Mouse (Mus musculus): ENCODE results near the gene Parp1.
A peak's percentile ranks its signal among the peaks of the same experiment; 100 is the strongest.
"Not testable (repeated sequence)": the region's sequence is repeated elsewhere in the genome, so short reads cannot be mapped to it uniquely, and the experiment has no call there.

The Parp1 gene

GRCm38 (mm10) chr1:180604579-180604978 lies 35.9 kb downstream of the Parp1 start:
- peaks cover 59% of the 10 kb centered on the region for H3K36me3 ChIP-seq (ENCODE audit: insufficient read depth, low read length)
- TF ChIP-seq POU5F1 (IDR thresholded peaks at IDR 0.05; ENCODE audit: borderline replicate concordance, low read length) = no peak
- TF ChIP-seq CTCF (conservative IDR thresholded peaks at IDR 0.05; ENCODE audit: low read length) = no peak
- TF ChIP-seq NANOG (IDR thresholded peaks at IDR 0.05; ENCODE audit: borderline replicate concordance, low read length) = no peak
- H3K4me1 ChIP-seq (replicated peaks; ENCODE audit: low read depth, low read length) = peaks cover 69% of the 10 kb centered on the region
- H3K9me3 ChIP-seq (ENCODE audit: low read length) = peaks cover 8% of the 10 kb centered on the region; the same call in 1 of the 2 replicates
- H3K27me3 ChIP-seq (ENCODE audit: insufficient read depth, low read length) = no peaks in the 10 kb centered on the region
- H3K4me3 ChIP-seq (replicated peaks; ENCODE audit: low read length) = no peak overlapping the region

DNA sequence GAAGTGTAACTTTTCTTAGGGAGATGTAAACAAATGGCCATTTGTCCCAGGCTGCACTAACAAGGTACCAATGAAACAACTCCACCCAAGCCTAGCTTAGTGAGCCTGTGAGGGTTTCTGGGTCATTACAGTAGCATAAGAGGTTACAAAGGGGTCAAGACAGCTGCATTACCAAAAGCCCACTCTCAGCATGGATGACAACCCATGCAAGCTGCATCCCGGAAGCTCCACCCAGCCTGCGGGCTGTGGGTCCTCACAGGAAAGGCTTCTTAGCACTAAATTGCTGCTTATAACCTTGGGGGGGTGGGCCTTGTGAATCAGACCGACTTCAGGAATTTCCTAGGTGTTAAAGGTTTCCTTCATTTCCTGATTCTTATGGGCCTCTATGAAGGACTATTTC lies 37.4 kb downstream of the Parp1 start:
- peaks cover 50% of the 10 kb centered on the region for H3K36me3 ChIP-seq (ENCODE audit: insufficient read depth, low read length)
- H3K4me3 ChIP-seq (replicated peaks; ENCODE audit: low read length) = no peak overlapping the region
- no peak for TF ChIP-seq NANOG (IDR thresholded peaks at IDR 0.05; ENCODE audit: borderline replicate concordance, low read length)
- no peak for TF ChIP-seq POU5F1 (IDR thresholded peaks at IDR 0.05; ENCODE audit: borderline replicate concordance, low read length)
- TF ChIP-seq CTCF (conservative IDR thresholded peaks at IDR 0.05; ENCODE audit: low read length) = no peak
- H3K27me3 ChIP-seq (ENCODE audit: insufficient read depth, low read length) = no peaks in the 10 kb centered on the region
- peaks cover 58% of the 10 kb centered on the region for H3K4me1 ChIP-seq (replicated peaks; ENCODE audit: low read depth, low read length)
- H3K9me3 ChIP-seq (ENCODE audit: low read length) = peaks cover 22% of the 10 kb centered on the region

DNA sequence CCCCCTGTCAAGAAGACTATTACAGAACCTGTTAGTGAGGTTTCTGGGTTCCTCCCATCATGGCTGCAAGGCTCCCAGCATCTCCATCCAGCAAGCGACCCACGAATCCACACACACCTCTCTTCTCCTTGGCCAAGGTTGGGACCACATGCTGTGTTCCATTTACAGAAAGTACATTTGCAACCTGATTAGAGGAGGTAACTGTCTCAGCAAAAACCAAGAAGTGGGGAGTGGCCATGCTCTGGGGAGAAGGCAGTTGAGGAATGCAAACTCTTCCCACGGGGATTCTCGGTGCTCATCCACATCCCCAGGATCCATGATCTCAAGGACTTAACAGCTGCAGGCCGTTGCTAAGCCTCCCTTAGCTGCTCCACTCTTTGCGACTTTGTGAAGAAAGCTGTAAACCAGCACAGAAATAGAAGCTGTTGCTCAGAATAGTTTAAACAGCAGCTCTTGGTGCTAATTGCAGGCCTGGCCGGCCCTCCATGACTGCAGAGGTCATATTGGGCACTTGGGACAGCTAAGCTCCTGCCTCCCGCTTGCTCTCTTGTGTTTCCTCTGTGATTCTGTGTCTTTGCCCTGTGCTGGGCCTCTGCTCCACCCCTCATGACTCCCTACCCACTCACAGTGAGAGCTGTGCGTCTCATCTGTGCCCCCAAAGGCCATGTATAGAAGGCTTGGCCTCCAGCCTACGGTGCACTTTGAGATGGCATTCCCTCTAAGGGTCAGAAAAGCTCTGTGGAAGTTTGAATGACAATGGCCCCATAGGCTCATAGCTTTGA lies 38.3 kb downstream of the Parp1 start:
- no peak for TF ChIP-seq POU5F1 (IDR thresholded peaks at IDR 0.05; ENCODE audit: borderline replicate concordance, low read length)
- no peak for TF ChIP-seq CTCF (conservative IDR thresholded peaks at IDR 0.05; ENCODE audit: low read length)
- TF ChIP-seq NANOG (IDR thresholded peaks at IDR 0.05; ENCODE audit: borderline replicate concordance, low read length) = no peak
- H3K4me3 ChIP-seq (replicated peaks; ENCODE audit: low read length) = 0 out of 2 replicates have a peak overlapping the region, but pooled peaks have one; percentile 3
- peaks cover 50% of the 10 kb centered on the region for H3K4me1 ChIP-seq (replicated peaks; ENCODE audit: low read depth, low read length)

DNA sequence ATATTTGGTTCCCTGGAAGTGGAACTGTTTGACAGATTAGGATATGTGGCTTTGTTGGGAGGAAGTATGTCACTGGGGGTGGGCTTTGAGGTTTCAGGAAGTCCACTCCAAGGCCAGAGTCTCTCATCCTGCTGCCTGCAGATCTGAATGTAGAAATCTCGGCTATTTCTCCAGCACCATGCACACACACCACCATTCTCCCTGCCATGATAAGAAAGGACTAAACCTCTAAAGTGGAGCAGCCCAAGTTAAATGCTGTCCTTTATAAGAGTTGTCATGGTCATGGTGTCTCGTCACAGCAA lies 38.8 kb downstream of the Parp1 start:
- Histone ChIP-seq H3K27me3 (ENCODE audit: insufficient read depth, low read length) (no peaks in the 10 kb centered on the region), H3K4me3 (replicated peaks; ENCODE audit: low read length) (no peak overlapping the region), H3K36me3 (ENCODE audit: insufficient read depth, low read length) (peaks cover 36% of the 10 kb centered on the region), H3K9me3 (ENCODE audit: low read length) (peaks cover 31% of the 10 kb centered on the region), H3K4me1 (replicated peaks; ENCODE audit: low read depth, low read length) (peaks cover 47% of the 10 kb centered on the region)
- no peak for TF ChIP-seq NANOG (IDR thresholded peaks at IDR 0.05; ENCODE audit: borderline replicate concordance, low read length)
- no peak for TF ChIP-seq CTCF (conservative IDR thresholded peaks at IDR 0.05; ENCODE audit: low read length)
- no peak for TF ChIP-seq POU5F1 (IDR thresholded peaks at IDR 0.05; ENCODE audit: borderline replicate concordance, low read length)

More for the DNA sequence above, 38.3 kb downstream of the Parp1 start:
- Histone ChIP-seq H3K9me3 (ENCODE audit: low read length) (peaks cover 31% of the 10 kb centered on the region), H3K36me3 (ENCODE audit: insufficient read depth, low read length) (peaks cover 41% of the 10 kb centered on the region), H3K27me3 (ENCODE audit: insufficient read depth, low read length) (no peaks in the 10 kb centered on the region)

DNA sequence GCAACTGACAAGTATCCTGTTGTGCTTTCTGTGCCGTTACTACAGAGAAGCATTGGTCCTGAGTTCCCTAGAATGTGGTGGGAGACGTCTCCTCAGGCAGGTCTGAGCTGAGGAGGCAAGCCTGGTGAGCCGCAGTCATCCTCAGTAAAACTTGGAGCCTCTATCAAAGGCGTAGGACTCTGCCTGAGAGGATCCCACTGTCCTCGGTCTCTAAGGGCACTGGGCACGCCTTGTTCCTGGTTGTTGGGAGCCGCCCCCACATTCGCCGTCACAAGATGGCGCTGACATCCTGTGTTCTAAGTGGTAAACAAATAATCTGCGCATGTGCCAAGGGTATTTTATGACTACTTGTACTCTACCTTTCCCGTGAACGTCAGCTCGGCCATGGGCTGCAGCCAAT lies 43.1 kb downstream of the Parp1 start:
- not testable (repeated sequence) for H3K27me3 ChIP-seq (ENCODE audit: insufficient read depth, low read length); H3K36me3 ChIP-seq (ENCODE audit: insufficient read depth, low read length); H3K4me3 ChIP-seq (replicated peaks; ENCODE audit: low read length)
- Histone ChIP-seq H3K9me3 (ENCODE audit: low read length) (peaks cover 42% of the 10 kb centered on the region), H3K4me1 (replicated peaks; ENCODE audit: low read depth, low read length) (peaks cover 13% of the 10 kb centered on the region)

DNA sequence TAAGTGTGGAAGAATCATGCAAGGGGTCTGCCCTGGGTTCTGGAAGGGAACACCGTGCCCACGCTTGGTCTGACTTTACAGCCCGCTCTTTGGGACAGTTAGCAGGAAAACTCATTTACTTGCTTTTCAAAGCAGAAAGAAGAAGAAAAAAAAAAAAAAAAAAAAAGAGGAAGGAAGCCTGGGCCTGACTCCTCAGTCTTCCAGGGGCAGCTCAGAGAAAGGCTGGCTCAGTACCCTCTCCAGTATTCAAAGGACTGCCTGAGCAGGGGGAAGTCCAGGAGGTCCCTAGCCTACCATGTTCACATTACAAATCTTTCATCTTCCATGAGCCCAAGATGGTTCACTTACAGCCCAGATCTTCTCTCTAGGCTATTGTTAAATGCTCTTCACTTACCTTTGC lies 48.0 kb downstream of the Parp1 start:
- H3K4me1 ChIP-seq (replicated peaks; ENCODE audit: low read depth, low read length) = no peaks in the 10 kb centered on the region
- no peaks in the 10 kb centered on the region; the same call in 1 of the 2 replicates for H3K36me3 ChIP-seq (ENCODE audit: insufficient read depth, low read length)
- H3K9me3 ChIP-seq (ENCODE audit: low read length) = peaks cover 33% of the 10 kb centered on the region
- H3K4me3 ChIP-seq (replicated peaks; ENCODE audit: low read length) = no peak overlapping the region
- H3K27me3 ChIP-seq (ENCODE audit: insufficient read depth, low read length) = no peaks in the 10 kb centered on the region
- TF ChIP-seq NANOG (IDR thresholded peaks at IDR 0.05; ENCODE audit: borderline replicate concordance, low read length) (no peak), POU5F1 (IDR thresholded peaks at IDR 0.05; ENCODE audit: borderline replicate concordance, low read length) (no peak), CTCF (conservative IDR thresholded peaks at IDR 0.05; ENCODE audit: low read length) (no peak)

DNA sequence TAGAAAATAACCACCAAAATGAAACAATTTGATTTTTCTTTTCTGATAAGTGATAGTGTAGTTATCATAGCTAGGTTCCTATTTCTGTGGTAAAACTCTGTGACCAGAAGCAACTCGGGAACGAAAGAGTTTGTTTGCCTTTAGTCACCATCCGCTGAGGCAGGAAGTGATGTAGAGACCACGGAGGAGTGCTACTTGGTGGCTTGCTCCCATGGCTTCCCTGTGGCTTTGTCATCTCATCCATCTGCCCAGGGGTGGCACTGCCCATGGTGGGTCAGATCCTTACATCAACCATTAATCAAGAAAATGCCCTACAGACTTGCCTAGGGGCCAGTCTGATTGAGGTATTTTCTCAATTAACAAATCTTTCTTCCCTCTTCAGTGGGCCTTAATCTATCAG lies 53.7 kb downstream of the Parp1 start:
- no peaks in the 10 kb centered on the region for H3K36me3 ChIP-seq (ENCODE audit: insufficient read depth, low read length)
- TF ChIP-seq CTCF (conservative IDR thresholded peaks at IDR 0.05; ENCODE audit: low read length) = no peak
- TF ChIP-seq POU5F1 (IDR thresholded peaks at IDR 0.05; ENCODE audit: borderline replicate concordance, low read length) = no peak
- TF ChIP-seq NANOG (IDR thresholded peaks at IDR 0.05; ENCODE audit: borderline replicate concordance, low read length) = no peak
- H3K4me3 ChIP-seq (replicated peaks; ENCODE audit: low read length) = no peak overlapping the region
- no peaks in the 10 kb centered on the region for H3K27me3 ChIP-seq (ENCODE audit: insufficient read depth, low read length)
- H3K4me1 ChIP-seq (replicated peaks; ENCODE audit: low read depth, low read length) = no peaks in the 10 kb centered on the region
- H3K9me3 ChIP-seq (ENCODE audit: low read length) = peaks cover 14% of the 10 kb centered on the region

- Histone ChIP-seq H3K4me3 (replicated peaks; ENCODE audit: low read length) (no peak overlapping the region), H3K36me3 (ENCODE audit: insufficient read depth, low read length) (no peaks in the 10 kb centered on the region), H3K4me1 (replicated peaks; ENCODE audit: low read depth, low read length) (no peaks in the 10 kb centered on the region), H3K27me3 (ENCODE audit: insufficient read depth, low read length) (no peaks in the 10 kb centered on the region), H3K9me3 (ENCODE audit: low read length) (no peaks in the 10 kb centered on the region)
- TF ChIP-seq POU5F1 (IDR thresholded peaks at IDR 0.05; ENCODE audit: borderline replicate concordance, low read length) = no peak
- peak; percentile 98 for TF ChIP-seq CTCF (conservative IDR thresholded peaks at IDR 0.05; ENCODE audit: low read length)
- TF ChIP-seq NANOG (IDR thresholded peaks at IDR 0.05; ENCODE audit: borderline replicate concordance, low read length) = no peak
Observed at GRCm38 (mm10) chr1:180623911-180624310, 55.2 kb downstream of the Parp1 start.

GRCm38 (mm10) chr1:180626141-180626540 lies 57.4 kb downstream of the Parp1 start:
- Histone ChIP-seq H3K27me3 (ENCODE audit: insufficient read depth, low read length) (no peaks in the 10 kb centered on the region), H3K4me1 (replicated peaks; ENCODE audit: low read depth, low read length) (no peaks in the 10 kb centered on the region), H3K36me3 (ENCODE audit: insufficient read depth, low read length) (no peaks in the 10 kb centered on the region), H3K9me3 (ENCODE audit: low read length) (no peaks in the 10 kb centered on the region), H3K4me3 (replicated peaks; ENCODE audit: low read length) (no peak overlapping the region)
- TF ChIP-seq CTCF (conservative IDR thresholded peaks at IDR 0.05; ENCODE audit: low read length) (no peak), POU5F1 (IDR thresholded peaks at IDR 0.05; ENCODE audit: borderline replicate concordance, low read length) (no peak), NANOG (IDR thresholded peaks at IDR 0.05; ENCODE audit: borderline replicate concordance, low read length) (no peak)

- H3K27me3 ChIP-seq (ENCODE audit: insufficient read depth, low read length); H3K36me3 ChIP-seq (ENCODE audit: insufficient read depth, low read length); H3K9me3 ChIP-seq (ENCODE audit: low read length); H3K4me3 ChIP-seq (replicated peaks; ENCODE audit: low read length): not testable (repeated sequence)
- peaks cover 28% of the 10 kb centered on the region for H3K4me1 ChIP-seq (replicated peaks; ENCODE audit: low read depth, low read length)
Observed at GRCm38 (mm10) chr1:180637796-180638195, 69.1 kb downstream of the Parp1 start.

All from E14TG2a.4 (cell line).